Mouse (Mus musculus) kidney, postnatal 0 days (tissue): ENCODE data around the gene Selenoi. TPM values are rescaled to one million over a fixed set of nuclear protein-coding genes. Genes with fewer than 3 reads are reported as not detected.
"Not testable (repeated sequence)": the region's sequence is repeated elsewhere in the genome, so short reads cannot be mapped to it uniquely, and the experiment has no call there.

Source experiments
- ATAC-seq: fragments of 200-750 bp; cut with Nextera tagmentation; replicated peaks from 2 replicates; pipeline ENCODE4 v1.8.0; 2017; ENCODE audit warnings: low read depth, moderate number of reproducible peaks, moderate TSS enrichment, moderate library complexity; ENCODE audit not compliant: low FRiP score
- DNase-seq: peaks from one replicate; pipeline ENCODE4 v3.0.0-alpha.2; 2016; ENCODE audit warnings: low spot score
- H3K27ac ChIP-seq: fragments of 300-500 bp; sonication (generic); 2 replicates; pipeline ENCODE4 v1.5.1; 2014; ENCODE audit warnings: mild to moderate bottlenecking
- H3K27me3 ChIP-seq: fragments of 300-500 bp; sonication (generic); 2 replicates; pipeline ENCODE4 v1.6.1; 2014; ENCODE audit warnings: low read length, mixed read lengths; ENCODE audit not compliant: insufficient read depth
- H3K36me3 ChIP-seq: fragments of 300-500 bp; sonication (generic); 2 replicates; pipeline ENCODE4 v1.6.1; 2014; ENCODE audit warnings: low read length, mixed read lengths; ENCODE audit not compliant: insufficient read depth
- H3K4me1 ChIP-seq: fragments of 300-500 bp; sonication (generic); replicated peaks from 2 replicates; pipeline ENCODE4 v1.6.1; 2014; ENCODE audit warnings: antibody characterized with exemption, low read length, mixed read lengths; ENCODE audit not compliant: insufficient read depth
- H3K4me2 ChIP-seq: fragments of 300-500 bp; sonication (generic); 2 replicates; pipeline ENCODE4 v1.6.1; 2014; ENCODE audit warnings: mild to moderate bottlenecking, low read length, moderate library complexity, mixed read lengths
- H3K4me3 ChIP-seq: fragments of 300-500 bp; sonication (generic); replicated peaks from 2 replicates; pipeline ENCODE4 v1.5.1; 2014; ENCODE audit warnings: low read depth, low read length
- H3K9ac ChIP-seq: fragments of 300-500 bp; sonication (generic); 2 replicates; pipeline ENCODE4 v1.6.1; 2014; ENCODE audit warnings: low read depth, low read length
- H3K9me3 ChIP-seq: fragments of 300-500 bp; sonication (generic); replicated peaks from 2 replicates; pipeline ENCODE4 v1.6.1; 2016; ENCODE audit warnings: low read length, inconsistent platforms, mixed read lengths
- CTCF ChIP-seq: IDR thresholded peaks from 2 replicates; pipeline ENCODE4 v1.5.1; 2016; ENCODE audit warnings: antibody characterized with exemption, low read depth, mild to moderate bottlenecking, moderate library complexity
- WGBS: fragments of 180-500 bp; shearing (Covaris S2); extraction: QIAGEN DNeasy Blood & Tissue Kit; methylation state at CpG from one replicate; pipeline ENCODE4 v1.1.7; 2014; 5-methylcytosine and 5-hydroxymethylcytosine counted together
- polyA plus RNA-seq: library from polyadenylated mRNA; unstranded; fragments of >200 nt; fragmentation: Nextera tagmentation; extraction: Ambion mirVana; gene quantifications from 2 replicates; pipeline ENCODE4 v1.2.1, GENCODE M21; 2015

The Selenoi gene
- polyA plus RNA-seq, 1 experiment from 2014 or later, result 9.7 TPM

DNA sequence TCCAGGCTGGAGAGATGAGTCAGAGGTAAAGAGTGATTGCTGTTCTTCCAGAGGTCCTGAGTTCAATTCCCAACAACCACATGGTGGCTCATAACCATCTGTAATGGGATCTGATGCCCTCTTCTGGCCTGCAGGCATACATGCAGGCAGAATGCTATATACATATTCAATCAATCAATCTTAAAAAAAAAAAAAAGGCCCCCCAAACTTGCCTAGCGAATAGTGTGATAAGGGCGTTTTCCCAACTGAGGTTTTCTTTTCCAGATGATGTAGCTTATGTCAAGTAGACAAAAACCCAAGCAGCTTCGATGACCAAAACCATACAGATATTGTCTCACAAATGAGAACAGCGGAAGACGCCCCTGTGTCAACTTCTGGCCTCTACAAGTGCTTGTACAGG lies 21.6 kb upstream of the Selenoi start:
- not testable (repeated sequence) for ATAC-seq, H3K36me3 ChIP-seq, DNase-seq, H3K4me3 ChIP-seq, H3K9ac ChIP-seq, H3K4me1 ChIP-seq, H3K9me3 ChIP-seq, H3K27ac ChIP-seq, H3K4me2 ChIP-seq, H3K27me3 ChIP-seq
- 89% methylated on average over 5 of the region's 5 CpGs for WGBS
- peak; percentile 20; the same call in 1 of the 2 replicates for TF ChIP-seq CTCF

- 8% methylated on average over 4 of the region's 4 CpGs for WGBS
- Histone ChIP-seq H3K4me2 (no peak overlapping the region), H3K27me3 (no peaks in the 10 kb centered on the region), H3K4me3 (no peak overlapping the region), H3K9ac (no peak overlapping the region), H3K27ac (no peak overlapping the region), H3K36me3 (no peaks in the 10 kb centered on the region), H3K9me3 (no peaks in the 10 kb centered on the region), H3K4me1 (no peaks in the 10 kb centered on the region)
- DNase-seq, result peak; percentile 86
- ATAC-seq, result no peak
- TF ChIP-seq CTCF, result peak; percentile 89
These were observed 17.5 kb upstream of the Selenoi start for GRCm38 (mm10) chr5:30214889-30215288.

DNA sequence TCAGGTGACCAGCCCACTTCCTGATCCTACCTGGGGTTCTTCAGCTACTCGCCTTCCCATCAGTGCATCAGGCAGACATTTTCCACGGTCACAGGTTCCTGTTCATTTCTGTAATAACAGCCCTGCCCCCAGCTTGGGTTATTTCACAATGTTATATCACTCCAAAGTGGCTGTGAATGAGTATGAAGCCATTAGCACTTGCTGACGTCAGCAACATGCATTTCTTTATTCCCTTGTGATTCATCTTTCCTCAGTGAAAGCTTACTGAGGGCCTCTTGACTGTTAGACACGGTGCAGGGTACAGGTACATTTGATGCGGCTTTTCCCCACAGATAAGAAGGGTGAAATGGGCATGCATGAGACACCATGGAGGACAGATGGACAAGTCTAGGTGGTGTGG lies 16.4 kb upstream of the Selenoi start:
- Histone ChIP-seq H3K27me3 (no peaks in the 10 kb centered on the region), H3K9ac (no peak overlapping the region), H3K4me3 (no peak overlapping the region), H3K4me1 (no peaks in the 10 kb centered on the region), H3K27ac (no peak overlapping the region), H3K4me2 (no peak overlapping the region), H3K9me3 (no peaks in the 10 kb centered on the region), H3K36me3 (no peaks in the 10 kb centered on the region)
- DNase-seq (no peak), ATAC-seq (no peak)
- 79% methylated on average over 5 of the region's 5 CpGs for WGBS
- TF ChIP-seq CTCF, result no peak

- no peak overlapping the region for H3K4me3 ChIP-seq
- no peak overlapping the region for H3K9ac ChIP-seq
- no peak for TF ChIP-seq CTCF
- DNase-seq (no peak), ATAC-seq (no peak)
- no peaks in the 10 kb centered on the region for H3K36me3 ChIP-seq
- no peak overlapping the region for H3K27ac ChIP-seq
- no peaks in the 10 kb centered on the region for H3K4me1 ChIP-seq
- H3K9me3 ChIP-seq, result no peaks in the 10 kb centered on the region
- no peaks in the 10 kb centered on the region for H3K27me3 ChIP-seq
- no peak overlapping the region for H3K4me2 ChIP-seq
- 88% methylated on average over 2 of the region's 2 CpGs for WGBS
These were observed 12.7 kb upstream of the Selenoi start for GRCm38 (mm10) chr5:30219715-30220114.

GRCm38 (mm10) chr5:30220666-30221065 lies 11.7 kb upstream of the Selenoi start:
- 82% methylated on average over 8 of the region's 8 CpGs for WGBS
- H3K36me3 ChIP-seq, result no peaks in the 10 kb centered on the region
- no peak overlapping the region for H3K4me3 ChIP-seq
- no peaks in the 10 kb centered on the region for H3K4me1 ChIP-seq
- DNase-seq (no peak), ATAC-seq (no peak)
- no peaks in the 10 kb centered on the region for H3K27me3 ChIP-seq
- TF ChIP-seq CTCF, result no peak
- H3K9me3 ChIP-seq, result no peaks in the 10 kb centered on the region
- no peak overlapping the region for H3K4me2 ChIP-seq
- H3K9ac ChIP-seq, result no peak overlapping the region
- no peak overlapping the region for H3K27ac ChIP-seq

DNA sequence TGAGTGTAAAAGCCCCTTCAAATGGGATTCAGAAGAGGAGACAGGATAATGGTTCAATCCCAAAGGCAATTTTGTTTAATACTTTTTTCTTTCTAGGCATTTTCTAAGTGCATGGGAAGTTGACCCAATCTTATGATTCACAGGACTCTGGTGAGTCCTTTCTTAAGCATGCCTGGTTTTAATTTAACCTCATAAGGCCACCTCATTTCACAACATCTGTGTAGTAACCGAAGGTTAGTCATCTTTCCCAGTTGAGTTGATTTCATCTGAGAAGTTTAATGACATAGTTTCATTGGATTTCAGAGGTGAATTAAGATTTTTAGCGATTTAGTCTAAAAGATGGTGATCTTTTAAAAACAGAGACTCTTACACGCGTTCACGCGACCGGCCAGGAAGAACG lies 9.7 kb upstream of the Selenoi start:
- H3K9me3 ChIP-seq, result no peaks in the 10 kb centered on the region
- ATAC-seq, result no peak
- no peak for TF ChIP-seq CTCF
- H3K9ac ChIP-seq, result no peak overlapping the region
- H3K36me3 ChIP-seq, result no peaks in the 10 kb centered on the region
- no peak for DNase-seq
- H3K27ac ChIP-seq, result no peak overlapping the region
- H3K4me1 ChIP-seq, result no peaks in the 10 kb centered on the region
- H3K4me2 ChIP-seq, result no peak overlapping the region
- WGBS, result 98% methylated on average over 8 of the region's 8 CpGs
- H3K27me3 ChIP-seq, result no peaks in the 10 kb centered on the region
- H3K4me3 ChIP-seq, result no peak overlapping the region

DNA sequence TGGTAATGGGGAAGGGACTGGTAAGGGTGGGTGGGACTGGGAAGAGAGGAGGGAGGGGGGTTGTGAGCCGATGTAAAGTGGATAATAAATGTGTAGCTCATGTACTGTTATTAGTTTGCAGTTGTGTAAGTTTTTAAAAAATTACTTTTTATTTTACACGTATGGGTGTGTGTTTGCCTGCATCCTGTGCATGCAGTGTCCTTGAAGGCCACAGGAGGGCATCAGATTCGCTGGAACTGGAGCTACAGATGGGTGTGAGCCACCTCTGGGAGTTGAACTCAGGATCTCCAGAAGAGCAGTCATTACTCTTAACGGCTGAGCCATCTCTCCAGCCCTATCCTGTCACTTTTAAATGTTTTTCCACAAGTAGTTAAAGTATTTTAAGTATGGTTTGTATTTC lies 1.5 kb upstream of the Selenoi start:
- Histone ChIP-seq H3K9me3 (no peaks in the 10 kb centered on the region), H3K27me3 (no peaks in the 10 kb centered on the region), H3K36me3 (no peaks in the 10 kb centered on the region), H3K4me1 (peaks cover 11% of the 10 kb centered on the region; the same call in 1 of the 2 replicates), H3K4me3 (no peak overlapping the region), H3K9ac (no peak overlapping the region), H3K4me2 (no peak overlapping the region), H3K27ac (no peak overlapping the region)
- 82% methylated on average over 4 of the region's 4 CpGs for WGBS
- peak; percentile 46 for TF ChIP-seq CTCF
- peak; percentile 16 for DNase-seq
- ATAC-seq, result no peak
